Mouse (Mus musculus): ENCODE data around the gene Spx. TPM values are rescaled to one million over a fixed set of nuclear protein-coding genes. Genes with fewer than 3 reads are reported as not detected.

The Spx gene
- total RNA-seq, 2 experiments from 2014 or later, result not detected

- no peak for ATAC-seq (replicated peaks; ENCODE audit: low FRiP score, poor library complexity, severe bottlenecking)
Observed at GRCm38 (mm10) chr6:142414597-142414996, 1.4 kb downstream of the Spx start.

- ATAC-seq (replicated peaks; ENCODE audit: low FRiP score, poor library complexity, severe bottlenecking), result no peak
Observed at GRCm38 (mm10) chr6:142424976-142425375, 11.7 kb downstream of the Spx start.

- ATAC-seq (replicated peaks; ENCODE audit: low FRiP score, poor library complexity, severe bottlenecking), result no peak
Observed at GRCm38 (mm10) chr6:142429072-142429471, 15.8 kb downstream of the Spx start.

GRCm38 (mm10) chr6:142451381-142451780 lies 38.1 kb downstream of the Spx start:
- ATAC-seq (replicated peaks; ENCODE audit: low FRiP score, poor library complexity, severe bottlenecking), result no peak

- no peak for ATAC-seq (replicated peaks; ENCODE audit: low FRiP score, poor library complexity, severe bottlenecking)
Observed at GRCm38 (mm10) chr6:142453311-142453710, 40.1 kb downstream of the Spx start.

GRCm38 (mm10) chr6:142455314-142455996 lies 42.2 kb downstream of the Spx start:
- no peak for ATAC-seq (replicated peaks; ENCODE audit: low FRiP score, poor library complexity, severe bottlenecking)

GRCm38 (mm10) chr6:142458010-142458409 lies 44.8 kb downstream of the Spx start:
- ATAC-seq (replicated peaks; ENCODE audit: low FRiP score, poor library complexity, severe bottlenecking), result no peak

GRCm38 (mm10) chr6:142459017-142459678 lies 45.9 kb downstream of the Spx start:
- ATAC-seq (replicated peaks; ENCODE audit: low FRiP score, poor library complexity, severe bottlenecking), result no peak

GRCm38 (mm10) chr6:142462194-142462593 lies 49.0 kb downstream of the Spx start:
- no peak for ATAC-seq (replicated peaks; ENCODE audit: low FRiP score, poor library complexity, severe bottlenecking)

Other genes starting within 250 kb of the Spx start
- not detected in 2 replicates for gene Slco1a6, start 204.9 kb upstream of the Spx start, total RNA-seq (2015; ENCODE audit: low replicate concordance)
- 1.3 TPM in 1 of 2 replicates, not detected in the other for gene Slco1a6, start 204.9 kb upstream of the Spx start, total RNA-seq (2017; ENCODE audit: low replicate concordance)
- gene Iapp, start 115.0 kb upstream of the Spx start, total RNA-seq (2015; ENCODE audit: low replicate concordance), result not detected in 2 replicates
- not detected in 2 replicates for gene Iapp, start 115.0 kb upstream of the Spx start, total RNA-seq (2017; ENCODE audit: low replicate concordance)
- gene Slco1a5, start 90.5 kb upstream of the Spx start, total RNA-seq (2015; ENCODE audit: low replicate concordance), result 1.1 TPM in 1 of 2 replicates, not detected in the other
- gene Slco1a5, start 90.5 kb upstream of the Spx start, total RNA-seq (2017; ENCODE audit: low replicate concordance), result 0.26 TPM in 1 of 2 replicates, not detected in the other
- gene Pyroxd1, start 67.8 kb upstream of the Spx start, total RNA-seq (2015; ENCODE audit: low replicate concordance), result 3.6 and 7.1 TPM in 2 replicates
- gene Pyroxd1, start 67.8 kb upstream of the Spx start, total RNA-seq (2017; ENCODE audit: low replicate concordance), result 1.5 and 4.8 TPM in 2 replicates
- gene Recql, start 26.4 kb upstream of the Spx start, total RNA-seq (2015; ENCODE audit: low replicate concordance), result 23.1 and 52.6 TPM in 2 replicates
- gene Recql, start 26.4 kb upstream of the Spx start, total RNA-seq (2017; ENCODE audit: low replicate concordance), result 17.1 and 23.3 TPM in 2 replicates
- gene Golt1b, start 26.2 kb upstream of the Spx start, total RNA-seq (2015; ENCODE audit: low replicate concordance), result 13.8 and 19.5 TPM in 2 replicates
- gene Golt1b, start 26.2 kb upstream of the Spx start, total RNA-seq (2017; ENCODE audit: low replicate concordance), result 19.9 and 30.9 TPM in 2 replicates
- gene Gys2, start 59.7 kb downstream of the Spx start, total RNA-seq (2015; ENCODE audit: low replicate concordance), result not detected in 2 replicates
- gene Gys2, start 59.7 kb downstream of the Spx start, total RNA-seq (2017; ENCODE audit: low replicate concordance), result not detected in 2 replicates
- 10.1 TPM in 1 of 2 replicates, not detected in the other for gene Ldhb, start 94.5 kb downstream of the Spx start, total RNA-seq (2015; ENCODE audit: low replicate concordance)
- 3.7 TPM in 1 of 2 replicates, not detected in the other for gene Ldhb, start 94.5 kb downstream of the Spx start, total RNA-seq (2017; ENCODE audit: low replicate concordance)
- gene Kcnj8, start 158.2 kb downstream of the Spx start, total RNA-seq (2015; ENCODE audit: low replicate concordance), result not detected in 2 replicates
- gene Kcnj8, start 158.2 kb downstream of the Spx start, total RNA-seq (2017; ENCODE audit: low replicate concordance), result not detected in 2 replicates

Measured in erythroid progenitor cell, adult 5-6 weeks (primary cell).